ENCODE assay signal across 15 mouse cellular contexts in genomic region chr9:113433424-113433823, GRCm38 (mm10).
"Had no signal": no experiment of that assay in that cellular context is flagged by ENCODE, and none has a peak within 500 bp of the region (broad histone marks: within the 10 kb centered on the region; RNA-seq: fewer than 3 reads in every experiment).

No protein-coding gene starts in this region.

- ATAC-seq: liver, postnatal 0 days; lung, postnatal 0 days had no signal

- H3K9me3 ChIP-seq: lung, embryonic 15.5 days; midbrain, embryonic 12.5 days; neural tube, embryonic 12.5 days had no signal

- H3K27me3 ChIP-seq: lung, embryonic 15.5 days; megakaryocyte, embryonic 14.5 days; midbrain, embryonic 12.5 days; neural tube, embryonic 12.5 days had no signal

- H3K4me1 ChIP-seq: lung, embryonic 15.5 days; megakaryocyte, embryonic 14.5 days; midbrain, embryonic 12.5 days; neural tube, embryonic 12.5 days had no signal

- H3K4me2 ChIP-seq: lung, embryonic 15.5 days; midbrain, embryonic 12.5 days; neural tube, embryonic 12.5 days had no signal

- DNase-seq: liver, postnatal 0 days; lung, adult 2 months; lung, postnatal 14 days; lung, postnatal 36 days; midbrain, embryonic 14.5 days; right cerebral cortex, postnatal 14 days; thymus, adult 18-20 months; thymus, postnatal 14 days; thymus, postnatal 36 days had no signal

- H3K4me3 ChIP-seq: lung, embryonic 15.5 days; megakaryocyte, embryonic 14.5 days; midbrain, embryonic 12.5 days; neural tube, embryonic 12.5 days had no signal

- H3K36me3 ChIP-seq: lung, embryonic 15.5 days; midbrain, embryonic 12.5 days; neural tube, embryonic 12.5 days had no signal

- H3K9ac ChIP-seq: liver, postnatal 0 days; lung, embryonic 15.5 days; midbrain, embryonic 12.5 days; neural tube, embryonic 12.5 days had no signal

- H3K27ac ChIP-seq: lung, embryonic 15.5 days; macrophage; midbrain, embryonic 12.5 days; neural tube, embryonic 12.5 days had no signal
